Comparison of ENCODE assay signal across 8 mouse cellular contexts in genomic region chr8:11009431-11010071, GRCm38 (mm10). TPM values are rescaled to one million over a fixed set of nuclear protein-coding genes. Genes with fewer than 3 reads are reported as not detected.
A peak's percentile ranks its signal among the peaks of the same experiment; 100 is the strongest.
DNase-seq lines count a peak whose midpoint lies in the region; ATAC-seq lines count a peak whose summit lies in the region.

No protein-coding gene starts in this region.

- peak overlapping the region; percentile 89 for H3K4me2 ChIP-seq in embryonic facial prominence, embryonic 11.5 days (ENCODE audit: low read depth, low read length)
- H3K4me2 ChIP-seq in kidney, embryonic 14.5 days (replicated peaks; ENCODE audit: low read depth, low read length), result peak overlapping the region; percentile 96
- peak overlapping the region; percentile 90 for H3K4me2 ChIP-seq in liver, embryonic 12.5 days
- peak overlapping the region; percentile 92 for H3K4me2 ChIP-seq in stomach, embryonic 14.5 days (replicated peaks; ENCODE audit: low read depth, low read length)

- H3K36me3 ChIP-seq in embryonic facial prominence, embryonic 11.5 days (replicated peaks; ENCODE audit: control insufficient read depth, insufficient read depth, low read depth, low read length), result no peaks in the 10 kb centered on the region
- H3K36me3 ChIP-seq in kidney, embryonic 14.5 days (ENCODE audit: control insufficient read depth, insufficient read depth, low read length), result peaks cover 9% of the 10 kb centered on the region; the same call in 1 of the 2 replicates
- H3K36me3 ChIP-seq in liver, embryonic 12.5 days, result peaks cover 24% of the 10 kb centered on the region
- H3K36me3 ChIP-seq in stomach, embryonic 14.5 days (ENCODE audit: control insufficient read depth, insufficient read depth, low read length), result peaks cover 6% of the 10 kb centered on the region

- no peaks in the 10 kb centered on the region for H3K9me3 ChIP-seq in embryonic facial prominence, embryonic 11.5 days (replicated peaks; ENCODE audit: control insufficient read depth, low read length)
- no peaks in the 10 kb centered on the region for H3K9me3 ChIP-seq in kidney, embryonic 14.5 days (ENCODE audit: control insufficient read depth, low read length)
- H3K9me3 ChIP-seq in liver, embryonic 12.5 days (replicated peaks), result no peaks in the 10 kb centered on the region
- H3K9me3 ChIP-seq in stomach, embryonic 14.5 days (ENCODE audit: control insufficient read depth, low read depth, low read length), result no peaks in the 10 kb centered on the region

- H3K4me3 ChIP-seq in embryonic facial prominence, embryonic 11.5 days (ENCODE audit: low read depth, low read length), result peak overlapping the region; percentile 84
- H3K4me3 ChIP-seq in kidney, embryonic 14.5 days (ENCODE audit: low read length), result peak overlapping the region; percentile 63
- H3K4me3 ChIP-seq in liver, embryonic 12.5 days, result peak overlapping the region; percentile 88
- peak overlapping the region; percentile 71 for H3K4me3 ChIP-seq in stomach, embryonic 14.5 days (ENCODE audit: low read depth, low read length)

- H3K27me3 ChIP-seq in embryonic facial prominence, embryonic 11.5 days (ENCODE audit: control insufficient read depth, insufficient read depth, low read length), result no peaks in the 10 kb centered on the region
- no peaks in the 10 kb centered on the region for H3K27me3 ChIP-seq in kidney, embryonic 14.5 days (ENCODE audit: control insufficient read depth, insufficient read depth, low read length)
- H3K27me3 ChIP-seq in liver, embryonic 12.5 days (replicated peaks), result peaks cover 14% of the 10 kb centered on the region; the same call in 1 of the 2 replicates
- H3K27me3 ChIP-seq in stomach, embryonic 14.5 days (ENCODE audit: control insufficient read depth, insufficient read depth, low read length), result no peaks in the 10 kb centered on the region

- ATAC-seq in embryonic facial prominence, embryonic 11.5 days (replicated peaks; ENCODE audit: insufficient number of reproducible peaks, low FRiP score, low TSS enrichment, low read depth), result peak; percentile 50
- ATAC-seq in kidney, embryonic 14.5 days (ENCODE audit: low FRiP score, low TSS enrichment), result peak; percentile 55
- peak; percentile 57 for ATAC-seq in liver, embryonic 12.5 days
- ATAC-seq in stomach, embryonic 14.5 days (ENCODE audit: insufficient number of reproducible peaks, insufficient read depth, low FRiP score, low read depth), result peak; percentile 72

- H3K9ac ChIP-seq in embryonic facial prominence, embryonic 11.5 days (replicated peaks; ENCODE audit: low read length), result peak overlapping the region; percentile 88
- peak overlapping the region; percentile 78 for H3K9ac ChIP-seq in kidney, embryonic 14.5 days (ENCODE audit: low read depth, low read length)
- H3K9ac ChIP-seq in liver, embryonic 12.5 days, result peak overlapping the region; percentile 94
- H3K9ac ChIP-seq in stomach, embryonic 14.5 days (replicated peaks; ENCODE audit: low read depth, low read length), result peak overlapping the region; percentile 94

- DNase-seq in urinary bladder, adult 18-20 months (ENCODE audit: low spot score in 2 of 2), result peak; percentile 58 to 64
- DNase-seq in urinary bladder, postnatal 10 days (ENCODE audit: low spot score), result no peak
- DNase-seq in embryonic facial prominence, embryonic 11.5 days (ENCODE audit: low spot score), result peak; percentile 82
- peak; percentile 65 to 73 for DNase-seq in heart, adult 9 months (ENCODE audit: low spot score in 2 of 2)
- peak; percentile 86 for DNase-seq in naive thymus-derived CD4-positive, alpha-beta T cell, adult 2 months (ENCODE audit: low read depth)

- WGBS in embryonic facial prominence, embryonic 11.5 days, result under 1% methylated on average over 58 of the region's 62 CpGs
- under 1% methylated on average over 54 of the region's 62 CpGs for WGBS in kidney, embryonic 14.5 days
- 1% methylated on average over 61 of the region's 62 CpGs for WGBS in liver, embryonic 12.5 days (ENCODE audit: insufficient replicate concordance)
- WGBS in stomach, embryonic 14.5 days, result under 1% methylated on average over 62 of the region's 62 CpGs

- H3K4me1 ChIP-seq in embryonic facial prominence, embryonic 11.5 days (ENCODE audit: control insufficient read depth, insufficient read depth, low read length), result peaks cover 13% of the 10 kb centered on the region
- peaks cover 34% of the 10 kb centered on the region for H3K4me1 ChIP-seq in kidney, embryonic 14.5 days (ENCODE audit: control insufficient read depth, insufficient read depth, low read length)
- H3K4me1 ChIP-seq in liver, embryonic 12.5 days, result peaks cover 46% of the 10 kb centered on the region
- H3K4me1 ChIP-seq in stomach, embryonic 14.5 days (ENCODE audit: control insufficient read depth, insufficient read depth, low read length), result peaks cover 33% of the 10 kb centered on the region

- H3K27ac ChIP-seq in embryonic facial prominence, embryonic 11.5 days (replicated peaks; ENCODE audit: low read depth, low read length), result peak overlapping the region; percentile 94
- peak overlapping the region; percentile 94 for H3K27ac ChIP-seq in kidney, embryonic 14.5 days (ENCODE audit: low read depth, low read length)
- H3K27ac ChIP-seq in liver, embryonic 12.5 days, result peak overlapping the region; percentile 97
- H3K27ac ChIP-seq in stomach, embryonic 14.5 days (ENCODE audit: low read length), result peak overlapping the region; percentile 97

RNA-seq across cellular contexts. Expression of gene Irs2, which starts 1.3 kb away (rescaled TPM):
- polyA plus RNA-seq in embryonic facial prominence, embryonic 11.5 days (2014; fragmentation: Nextera tagmentation; extraction: Ambion mirVana), result 6.7 and 6.8 TPM in 2 replicates
- 6.6 and 7.3 TPM in 2 replicates for polyA plus RNA-seq in kidney, embryonic 14.5 days (2014; fragmentation: Nextera tagmentation; extraction: Ambion mirVana)
- 9.6 and 10.4 TPM in 2 replicates for polyA plus RNA-seq in liver, embryonic 12.5 days (2016; fragmentation: Nextera tagmentation; extraction: Ambion mirVana)
- polyA plus RNA-seq in stomach, embryonic 14.5 days (2014; fragmentation: Nextera tagmentation; extraction: Ambion mirVana), result 4.6 and 5.0 TPM in 2 replicates
